Mouse (Mus musculus): ENCODE data around the gene Efhc1.

- no peak for TF ChIP-seq CTCF (IDR thresholded peaks at IDR 0.05; ENCODE audit: low read depth, low read length)
- TF ChIP-seq POLR2A (IDR thresholded peaks at IDR 0.05; ENCODE audit: insufficient read depth, low read length), result no peak
- no peak for TF ChIP-seq EP300 (IDR thresholded peaks at IDR 0.05; ENCODE audit: insufficient read depth, low read depth, low read length)
Observed at GRCm38 (mm10) chr1:20996603-20997327, 45.3 kb downstream of the Efhc1 start.

Data from ES-Bruce4 (cell line).